Mouse (Mus musculus) thymus, adult 2 months (tissue): ENCODE measurements around the gene Lrrk1.

Experiments used
- CTCF ChIP-seq: fragments of 200-500 bp; IDR thresholded peaks from 2 replicates; pipeline ENCODE4 v1.5.1; 2012; ENCODE audit warnings: mild to moderate bottlenecking, control low read depth, low read length, moderate library complexity, borderline replicate concordance; ENCODE audit not compliant: control insufficient read depth, poor library complexity, insufficient read depth; ENCODE audit errors: extremely low read depth
- POLR2A ChIP-seq: fragments of 200-500 bp; IDR thresholded peaks from 2 replicates; pipeline ENCODE4 v1.6.1; 2012; ENCODE audit warnings: mild to moderate bottlenecking, low read length, control low read depth, moderate library complexity; ENCODE audit not compliant: control insufficient read depth, poor library complexity, insufficient read depth; ENCODE audit errors: extremely low read depth

DNA sequence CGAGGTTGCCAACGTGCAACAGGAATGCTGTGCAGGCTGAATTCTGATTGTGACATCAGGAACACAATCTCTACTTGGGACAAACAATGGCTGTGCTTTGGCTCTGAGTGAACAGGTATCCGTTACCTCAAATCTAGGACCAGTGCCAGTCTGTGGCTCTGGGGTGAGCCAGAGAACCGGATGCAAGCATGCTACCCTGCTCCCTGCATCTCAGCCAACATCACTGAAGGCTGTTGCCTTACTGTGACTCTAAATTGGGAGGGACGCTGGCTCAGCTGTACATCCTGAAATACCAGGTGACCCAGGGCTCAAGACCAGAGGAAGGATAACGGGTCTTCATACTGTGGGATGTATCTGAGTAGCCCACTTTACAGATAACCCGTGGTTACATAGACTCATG, 208.4 kb downstream of the Lrrk1 start:
- no peak for TF ChIP-seq CTCF
- TF ChIP-seq POLR2A: no peak
